Mouse (Mus musculus) ES-Bruce4 (cell line): ENCODE measurements around the gene Syn2.
A peak's percentile ranks its signal among the peaks of the same experiment; 100 is the strongest.

Source experiments
- CTCF ChIP-seq: IDR thresholded peaks from one replicate; pipeline ENCODE4 v1.8.1; 2011; ENCODE audit warnings: low read depth, low read length
- POLR2A ChIP-seq: IDR thresholded peaks from one replicate; pipeline ENCODE4 v1.8.1; 2011; ENCODE audit warnings: low read length; ENCODE audit not compliant: insufficient read depth

DNA sequence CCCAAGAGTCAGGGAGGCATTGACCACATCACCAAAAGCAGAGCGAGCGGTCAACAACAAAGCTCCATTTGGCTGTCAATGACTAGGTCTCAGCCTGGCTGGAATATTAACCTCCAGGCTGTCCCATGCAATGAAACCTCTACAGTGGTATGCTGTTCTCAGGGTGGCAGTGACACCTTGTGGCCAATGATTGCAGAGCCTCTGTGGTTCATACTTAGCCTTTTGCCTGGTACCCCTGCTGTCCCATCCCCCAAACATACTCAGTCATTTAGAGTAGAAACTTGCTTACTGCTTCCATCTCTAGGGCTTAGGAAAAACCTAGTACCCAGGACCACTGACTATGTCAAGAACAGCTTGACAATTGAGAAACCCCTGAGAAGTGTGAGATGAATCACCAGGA lies 133.2 kb downstream of the Syn2 start:
- TF ChIP-seq CTCF, result peak; percentile 81
- no peak for TF ChIP-seq POLR2A
